Mouse (Mus musculus) 3134 (cell line): ENCODE data around the gene E2f3.
A peak's percentile ranks its signal among the peaks of the same experiment; 100 is the strongest.

Experiments used
- DNase-seq: peaks from one replicate; pipeline ENCODE4 v3.0.0-alpha.2; 2011; ENCODE audit warnings: low spot score; ENCODE audit not compliant: insufficient read length; ENCODE audit errors: extremely low read depth

Gene E2f3

DNA sequence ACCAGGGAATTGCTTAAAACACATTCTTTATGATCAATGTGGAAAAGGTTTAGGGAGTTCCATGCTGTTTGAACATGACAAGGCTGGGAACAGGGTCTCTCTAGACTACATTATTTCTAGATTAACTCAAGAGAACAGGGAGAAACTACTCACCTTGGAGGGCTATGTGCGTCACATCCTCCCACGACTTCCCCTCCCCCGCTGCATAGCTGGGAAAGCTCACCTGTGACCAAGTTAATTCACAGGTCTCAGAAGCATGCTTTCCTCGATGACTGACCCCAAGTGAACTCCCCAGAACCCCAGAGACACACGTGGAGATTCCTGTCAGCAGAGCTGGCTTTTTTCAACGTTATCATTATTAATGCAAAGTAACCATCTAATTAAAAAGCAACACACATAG is 47.1 kb downstream of the E2f3 start:
- DNase-seq = no peak

GRCm38 (mm10) chr13:29926168-29926567 is 59.7 kb downstream of the E2f3 start:
- DNase-seq = no peak

DNA sequence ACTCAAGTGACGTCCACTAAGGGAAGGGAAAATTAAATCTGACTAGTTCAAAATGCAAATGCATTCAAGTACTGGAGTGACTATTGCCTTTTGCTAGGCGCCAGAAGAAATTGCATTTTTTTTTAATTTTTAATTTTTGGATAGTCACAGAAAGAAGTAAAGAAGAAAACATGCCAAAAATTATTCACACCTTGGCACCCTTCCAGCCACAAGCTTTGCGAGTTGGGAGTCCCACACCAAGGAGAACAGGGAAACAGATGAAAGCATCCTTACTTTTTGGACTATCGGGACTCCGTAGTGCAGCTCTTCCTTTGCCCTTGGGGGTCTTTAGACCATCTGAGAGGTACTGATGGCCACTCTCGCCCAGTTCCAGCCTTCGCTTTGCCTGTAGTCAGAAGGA is 66.0 kb downstream of the E2f3 start:
- no peak for DNase-seq

DNA sequence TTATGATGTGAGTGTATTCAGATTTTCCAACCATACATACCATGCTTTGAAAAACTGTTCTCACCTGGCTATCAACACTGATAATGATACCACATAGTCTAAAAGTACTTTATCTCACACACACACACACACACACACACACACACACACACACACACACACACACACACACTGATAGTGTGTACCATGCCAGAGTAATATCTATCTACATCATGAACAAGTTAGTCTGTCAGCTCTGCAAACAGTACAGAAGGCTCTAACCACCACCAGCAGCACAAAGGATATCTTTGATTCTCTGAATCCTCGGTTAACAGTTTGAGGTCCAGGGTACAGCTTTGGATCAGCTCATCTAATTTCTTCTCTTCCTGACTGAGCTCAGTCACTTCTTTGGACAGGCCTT is 69.3 kb downstream of the E2f3 start:
- DNase-seq = no peak

DNA sequence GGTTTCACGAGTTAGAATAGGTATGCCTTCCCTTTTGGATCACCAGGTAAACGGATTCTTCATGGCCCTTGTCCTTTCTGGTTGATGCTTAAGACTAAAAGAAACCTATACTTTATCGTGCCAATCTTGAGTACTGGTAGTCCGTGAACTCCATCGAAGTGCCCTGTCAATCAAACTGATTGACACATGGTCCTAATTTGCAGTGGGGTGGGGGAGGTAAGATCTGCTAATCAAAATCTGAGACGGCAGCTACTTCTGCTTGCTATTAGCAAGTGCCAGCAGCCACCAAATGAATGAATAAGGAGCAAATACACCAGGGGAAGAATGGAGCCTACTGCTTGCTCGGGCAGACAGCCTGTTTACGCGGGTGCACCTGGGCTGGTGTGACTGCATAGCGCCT is 72.3 kb downstream of the E2f3 start:
- no peak for DNase-seq

DNA sequence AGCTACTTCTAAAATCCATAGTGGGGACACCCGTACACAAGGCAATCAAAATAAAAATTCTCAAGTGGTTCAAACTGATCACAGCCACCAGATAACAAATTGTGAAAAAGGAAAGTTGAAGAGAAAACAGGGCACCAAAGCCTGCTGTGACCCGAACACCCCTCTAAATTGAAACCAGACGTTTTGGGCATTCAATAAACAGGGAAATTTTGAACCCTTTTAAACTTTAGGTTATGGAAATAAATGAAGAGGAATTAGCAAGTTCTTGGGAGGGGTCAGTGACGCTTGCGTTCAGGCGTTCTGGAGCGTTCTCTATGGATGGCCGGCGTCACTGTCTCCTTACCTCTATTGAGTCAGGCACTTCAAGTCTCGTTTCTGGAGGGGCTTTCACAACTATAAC is 72.8 kb downstream of the E2f3 start:
- no peak for DNase-seq

- DNase-seq = no peak
These were observed 73.6 kb downstream of the E2f3 start for GRCm38 (mm10) chr13:29912251-29912650.

GRCm38 (mm10) chr13:29911141-29911540 is 74.7 kb downstream of the E2f3 start:
- no peak for DNase-seq

DNA sequence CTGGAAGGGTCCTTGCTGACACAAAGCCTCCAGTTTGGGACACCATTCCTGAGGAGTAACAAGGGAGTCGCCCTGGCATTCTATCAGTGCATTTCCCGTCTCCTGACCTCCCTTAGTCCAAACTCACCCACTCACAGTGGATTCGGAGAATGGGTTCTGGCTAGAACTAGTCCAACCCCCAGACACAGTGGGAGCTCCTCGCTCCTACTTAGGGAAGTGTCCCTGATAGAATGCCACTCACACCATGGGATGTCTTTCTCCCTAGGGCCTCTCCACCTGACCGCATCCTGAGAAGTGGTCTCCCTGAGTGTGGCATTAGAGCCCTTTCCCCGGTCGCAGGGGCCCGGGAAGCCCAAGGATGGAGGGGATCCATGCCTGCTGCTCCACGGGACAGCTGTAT is 77.4 kb downstream of the E2f3 start:
- no peak for DNase-seq

- no peak for DNase-seq
These were observed 77.9 kb downstream of the E2f3 start for GRCm38 (mm10) chr13:29907995-29908394.

GRCm38 (mm10) chr13:29906734-29907133 is 79.1 kb downstream of the E2f3 start:
- no peak for DNase-seq

- peak; percentile 41 for DNase-seq
These were observed 82.5 kb downstream of the E2f3 start for GRCm38 (mm10) chr13:29903341-29903740.

GRCm38 (mm10) chr13:29902676-29903075 is 83.2 kb downstream of the E2f3 start:
- no peak for DNase-seq

DNA sequence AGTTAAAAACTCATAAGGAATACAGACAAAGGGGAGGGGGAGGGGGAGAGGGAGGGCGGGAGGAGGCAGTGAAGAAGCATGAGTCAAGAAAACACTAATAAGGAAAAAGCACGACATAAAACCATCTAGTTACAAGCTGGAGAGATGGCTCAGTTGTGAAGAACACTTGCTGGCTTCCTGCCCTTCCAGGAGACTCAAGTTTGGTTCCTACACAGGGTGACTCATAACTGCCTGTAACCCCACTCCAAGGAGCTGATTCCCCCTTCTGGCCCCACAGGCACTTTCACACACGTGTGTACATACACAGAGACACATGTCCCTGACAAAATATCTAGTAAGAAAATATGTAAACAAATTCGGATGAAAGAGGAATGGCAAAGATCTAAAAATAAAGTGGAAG is 84.2 kb downstream of the E2f3 start:
- no peak for DNase-seq

- DNase-seq = no peak
These were observed 119.1 kb downstream of the E2f3 start for GRCm38 (mm10) chr13:29866780-29867179.

- no peak for DNase-seq
These were observed 121.5 kb downstream of the E2f3 start for GRCm38 (mm10) chr13:29864331-29864730.

GRCm38 (mm10) chr13:29860087-29860486 is 125.8 kb downstream of the E2f3 start:
- no peak for DNase-seq

DNA sequence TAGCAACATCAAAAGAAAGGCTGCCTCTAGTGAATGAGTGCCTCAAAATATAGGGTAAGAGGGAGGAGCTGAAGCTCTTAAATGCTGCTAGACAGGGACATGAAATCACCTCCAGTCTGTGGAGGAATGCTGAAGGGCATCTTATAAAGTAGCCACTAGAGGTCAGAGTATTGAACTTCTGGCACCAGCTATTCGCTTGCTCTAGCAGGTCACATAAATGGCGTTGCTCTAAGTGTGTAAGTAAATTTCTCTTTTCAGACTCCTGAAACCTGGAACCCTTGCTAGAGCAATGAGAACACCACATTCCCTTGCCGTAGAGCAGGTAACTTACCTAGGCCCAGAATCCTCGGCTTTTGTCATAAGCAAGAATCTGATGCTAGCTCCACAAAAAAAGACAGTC is 128.4 kb downstream of the E2f3 start:
- DNase-seq = peak; percentile 28
